Mouse (Mus musculus) brain, adult 2 months (tissue): ENCODE results near the gene BC051142.

Experiments
- DNase-seq: peaks from one replicate; pipeline ENCODE4 v3.0.0; 2011; ENCODE audit warnings: low read depth, low spot score

Gene BC051142

DNA sequence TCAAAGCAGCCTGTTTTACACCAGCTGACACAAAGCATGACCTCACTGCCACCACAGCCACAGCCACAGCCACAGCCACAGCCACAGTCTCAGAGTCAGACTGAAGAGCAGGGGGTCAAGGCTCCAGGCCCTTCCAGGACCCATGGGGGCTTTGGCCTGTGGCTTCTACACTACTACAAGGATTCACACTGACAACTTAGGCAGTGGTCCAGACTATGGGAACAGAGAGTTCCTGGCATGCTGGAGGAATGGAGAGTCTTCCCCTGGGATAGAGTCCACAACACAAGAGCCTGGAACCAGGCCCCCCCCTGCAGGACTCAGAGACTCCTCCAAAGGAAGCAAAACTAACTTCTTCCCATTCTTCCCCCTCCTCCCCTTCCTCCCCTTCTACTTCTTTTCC, 109.0 kb downstream of the BC051142 start:
- no peak for DNase-seq
